Mouse (Mus musculus): Measurements from ENCODE around the gene Mt4.

GRCm38 (mm10) chr8:94173848-94174403 lies 36.9 kb downstream of the Mt4 start:
- TF ChIP-seq GATA1 (IDR thresholded peaks at IDR 0.05; ENCODE audit: low read length) (no peak), TAL1 (IDR thresholded peaks at IDR 0.05; ENCODE audit: low read length) (no peak)
